Mouse (Mus musculus): ENCODE data around the gene Tnk1. TPM values are rescaled to one million over a fixed set of nuclear protein-coding genes. Genes with fewer than 3 reads are reported as not detected.

Tnk1 gene
- total RNA-seq (2018; cell fraction: chromatin; rRNA removed) = not detected
- total RNA-seq (2018; cell fraction: cytosol; rRNA removed) = not detected
- not detected for total RNA-seq (2018; cell fraction: nucleus; rRNA removed)
- polyA plus RNA-seq (2018) = not detected in 3 replicates

DNA sequence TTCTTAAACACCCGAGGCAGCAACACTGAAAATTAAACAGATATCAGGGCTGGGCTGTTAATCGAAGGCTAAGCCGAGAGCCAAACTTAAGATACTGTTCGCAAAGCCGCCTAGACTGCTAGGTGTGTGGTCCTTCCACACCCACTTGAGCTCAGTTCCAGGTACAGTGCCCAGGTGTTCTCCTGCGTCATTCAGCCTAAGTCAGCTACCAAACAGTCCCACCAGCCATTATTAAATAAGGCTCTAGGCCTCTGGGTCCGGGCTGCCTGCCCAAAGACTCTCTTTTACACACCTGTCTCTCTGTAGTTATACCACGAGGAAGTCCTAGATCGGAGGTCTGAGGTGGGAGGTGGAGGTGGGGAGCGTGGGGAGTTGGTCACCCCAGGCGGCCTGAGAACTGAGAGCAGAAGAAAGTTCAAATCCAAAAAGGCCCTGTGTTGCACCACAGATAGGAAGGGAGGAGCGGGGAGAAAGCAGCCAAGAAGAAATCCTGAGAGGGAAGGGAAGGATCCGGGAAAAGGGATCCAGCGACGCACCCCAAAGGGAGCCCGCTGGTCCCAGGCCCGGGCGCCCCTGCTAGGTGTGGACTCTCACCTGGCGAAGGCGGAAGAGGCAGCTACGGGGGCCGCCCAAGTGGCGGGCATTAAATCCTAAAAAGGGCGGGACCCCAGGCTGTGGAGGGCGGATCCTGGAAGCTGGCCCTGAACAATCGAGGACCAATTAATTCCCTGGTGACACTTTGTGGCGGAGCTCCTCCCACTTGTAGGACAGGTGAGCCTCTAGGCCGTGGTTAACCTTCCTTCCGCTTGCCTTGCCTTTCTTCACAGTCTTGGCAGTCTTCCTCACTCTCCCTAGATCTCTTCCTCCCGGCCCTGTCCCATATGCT is at the start of gene Tnk1:
Gene Tnk1 (minus strand): TSS at position 618 of the 886 bp plus-strand sequence.
- no peak within 1 kb of the TSS for H3K27ac ChIP-seq
- WGBS (ENCODE audit: missing documents) = 87% methylated on average over 29 of the region's 30 CpGs
- H3K36me3 ChIP-seq (ENCODE audit: inconsistent target) = no peaks in the 10 kb centered on the region
- no peaks in the 10 kb centered on the region for H3K79me2 ChIP-seq (ENCODE audit: inconsistent target)
- no peak within 1 kb of the TSS for H3K4me3 ChIP-seq (ENCODE audit: inconsistent target)

DNA sequence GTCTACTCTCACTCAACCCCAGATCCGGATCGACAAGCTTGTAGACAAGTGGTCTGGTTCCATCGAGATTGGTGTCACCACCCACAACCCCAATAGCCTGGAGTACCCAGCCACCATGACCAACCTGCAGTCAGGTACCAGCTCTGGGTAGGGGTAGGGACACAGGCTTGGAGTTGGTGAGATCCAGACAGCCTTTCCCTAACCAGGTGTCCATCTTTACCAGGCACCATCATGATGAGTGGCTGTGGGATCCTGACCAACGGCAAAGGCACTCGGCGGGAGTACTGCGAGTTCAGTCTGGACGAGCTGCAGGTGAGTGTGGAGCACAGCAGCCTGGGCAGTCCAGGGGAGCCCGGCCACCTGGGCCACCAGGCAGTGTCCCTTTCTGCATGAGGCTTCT is 45.8 kb upstream of the Tnk1 start:
- 92% methylated on average over 9 of the region's 9 CpGs for WGBS (ENCODE audit: missing documents)
- Histone ChIP-seq H3K36me3 (ENCODE audit: inconsistent target) (peaks cover 57% of the 10 kb centered on the region), H3K27ac (no peak overlapping the region), H3K79me2 (ENCODE audit: inconsistent target) (no peaks in the 10 kb centered on the region; the same call in 1 of the 2 replicates), H3K4me3 (ENCODE audit: inconsistent target) (no peak overlapping the region)

DNA sequence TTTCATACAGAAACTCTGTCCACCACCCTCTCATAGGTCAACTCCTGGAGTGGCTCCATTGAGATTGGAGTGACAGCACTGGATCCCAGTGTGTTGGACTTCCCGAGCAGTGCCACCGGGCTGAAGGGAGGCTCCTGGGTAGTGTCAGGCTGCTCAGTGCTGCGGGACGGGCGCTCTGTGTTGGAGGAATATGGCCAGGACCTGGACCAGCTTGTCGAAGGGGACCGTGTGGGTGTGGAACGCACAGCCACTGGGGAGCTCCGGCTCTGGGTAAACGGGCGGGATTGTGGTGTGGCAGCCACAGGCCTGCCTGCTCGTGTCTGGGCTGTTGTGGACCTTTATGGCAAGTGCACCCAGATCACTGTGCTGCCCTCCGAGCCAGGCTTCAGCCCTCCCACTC is 44.4 kb upstream of the Tnk1 start:
- 98% methylated on average over 9 of the region's 13 CpGs for WGBS (ENCODE audit: missing documents)
- Histone ChIP-seq H3K4me3 (ENCODE audit: inconsistent target) (peak overlapping the region; percentile 57; the same call in 1 of the 2 replicates), H3K36me3 (ENCODE audit: inconsistent target) (peaks cover 44% of the 10 kb centered on the region), H3K79me2 (ENCODE audit: inconsistent target) (no peaks in the 10 kb centered on the region; the same call in 1 of the 2 replicates), H3K27ac (no peak overlapping the region)

DNA sequence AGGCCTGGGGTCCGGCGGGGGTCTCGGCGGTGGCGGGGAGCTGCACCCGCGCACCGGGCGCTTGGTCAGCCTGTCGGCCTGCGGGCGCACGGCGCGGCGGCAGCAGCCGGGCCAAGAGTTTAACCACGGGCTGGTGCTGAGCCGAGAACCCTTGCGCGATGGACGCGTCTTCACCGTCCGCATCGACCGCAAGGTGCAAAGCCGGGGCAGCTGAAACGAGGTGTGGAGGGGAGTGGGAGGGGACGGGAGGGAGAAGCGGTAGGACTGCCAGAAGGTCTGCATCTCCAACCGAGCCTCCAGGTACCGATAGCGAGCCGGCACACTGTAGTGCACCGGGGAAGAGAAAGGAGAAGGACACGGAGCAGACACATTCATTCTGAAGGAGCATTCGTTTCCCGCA is 43.5 kb upstream of the Tnk1 start:
- Histone ChIP-seq H3K36me3 (ENCODE audit: inconsistent target) (peaks cover 34% of the 10 kb centered on the region), H3K79me2 (ENCODE audit: inconsistent target) (no peaks in the 10 kb centered on the region; the same call in 1 of the 2 replicates), H3K4me3 (ENCODE audit: inconsistent target) (peak overlapping the region; percentile 57), H3K27ac (no peak overlapping the region)
- 2% methylated on average over 38 of the region's 39 CpGs for WGBS (ENCODE audit: missing documents)

DNA sequence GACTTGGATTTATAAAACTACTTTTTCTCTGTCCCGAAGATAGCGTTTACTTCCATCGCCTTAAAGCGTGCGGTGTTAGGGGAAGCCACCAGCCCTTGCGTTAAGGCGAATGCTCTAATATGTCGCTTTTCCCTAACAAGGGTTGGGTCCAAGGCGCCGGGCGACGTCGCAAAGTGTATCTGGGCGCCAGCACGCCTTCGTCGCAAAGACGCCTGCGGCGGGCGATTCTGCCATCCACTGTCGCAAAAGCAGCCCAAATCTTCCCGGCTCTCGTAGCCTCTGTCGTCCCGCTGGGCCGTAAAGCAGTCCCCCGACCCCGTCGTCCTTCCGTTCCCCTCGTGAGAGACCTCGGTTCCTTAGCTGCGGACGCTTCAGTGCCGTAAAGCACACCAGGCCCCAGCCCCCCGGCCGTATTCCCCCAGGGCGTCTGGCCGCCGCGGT is 42.9 kb upstream of the Tnk1 start:
- peak overlapping the region; percentile 69 for H3K4me3 ChIP-seq (ENCODE audit: inconsistent target)
- H3K36me3 ChIP-seq (ENCODE audit: inconsistent target) = peaks cover 28% of the 10 kb centered on the region
- H3K27ac ChIP-seq = peak overlapping the region; percentile 87
- H3K79me2 ChIP-seq (ENCODE audit: inconsistent target) = no peaks in the 10 kb centered on the region; the same call in 1 of the 2 replicates
- WGBS (ENCODE audit: missing documents) = 1% methylated on average over 35 of the region's 42 CpGs

DNA sequence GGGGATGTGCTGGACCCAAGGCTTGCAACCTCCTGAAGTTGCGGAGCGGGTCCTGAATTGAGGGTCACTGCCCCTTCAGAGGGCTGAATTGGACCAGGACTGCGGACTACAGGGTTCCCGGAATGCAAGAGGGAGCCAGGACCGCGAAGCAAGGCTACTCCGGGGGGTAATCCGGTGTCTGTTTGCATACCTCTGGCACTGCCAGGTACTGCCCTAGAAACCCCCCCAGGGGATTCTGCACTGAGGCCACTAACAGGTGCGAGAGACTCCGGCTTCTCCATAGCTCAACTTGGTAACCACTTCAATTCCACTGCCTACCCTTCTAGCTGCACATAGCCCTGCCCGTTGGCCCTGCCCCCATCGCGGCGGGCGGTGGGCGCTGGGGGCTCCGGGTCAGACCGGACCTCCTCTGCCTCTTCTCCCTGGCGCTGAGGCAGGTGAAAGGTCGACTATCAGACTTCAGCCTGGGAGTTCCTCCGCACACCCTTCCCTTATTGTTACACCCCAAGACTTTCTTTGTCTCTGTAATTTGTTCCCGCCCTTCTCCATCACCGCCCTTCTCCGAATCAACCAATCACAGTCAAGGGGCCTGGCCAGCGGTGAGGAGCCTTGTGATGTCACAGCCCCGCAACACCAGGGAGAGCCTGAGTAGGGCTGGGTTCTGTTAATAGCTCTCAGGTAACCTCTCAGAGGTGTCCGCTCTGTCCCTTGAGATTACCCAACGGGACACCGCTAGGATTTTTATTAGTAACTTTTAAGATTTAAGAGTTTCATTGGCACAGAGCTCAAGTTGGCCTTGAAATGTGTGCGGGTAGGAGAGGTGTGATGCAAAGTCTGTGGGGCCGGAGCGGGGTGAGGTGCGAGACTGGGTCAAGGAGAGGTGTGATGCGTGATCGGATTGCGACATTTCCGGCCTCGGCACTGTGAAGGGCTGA is 42.2 kb upstream of the Tnk1 start, which contains the start of the genes 2810408A11Rik and Neurl4:
Gene 2810408A11Rik (minus strand): TSS at position 517 of the 935 bp plus-strand sequence.
Gene Neurl4 (plus strand): TSS at position 602 of the 935 bp plus-strand sequence.
- peaks cover 22% of the 10 kb centered on the region for H3K36me3 ChIP-seq (ENCODE audit: inconsistent target)
- peak within 1 kb of the TSS; percentile 87 for H3K27ac ChIP-seq
- H3K4me3 ChIP-seq (ENCODE audit: inconsistent target) = peak within 1 kb of the TSS; percentile 69
- no peaks in the 10 kb centered on the region; the same call in 1 of the 2 replicates for H3K79me2 ChIP-seq (ENCODE audit: inconsistent target)
- WGBS (ENCODE audit: missing documents) = under 1% methylated on average over 38 of the region's 38 CpGs

DNA sequence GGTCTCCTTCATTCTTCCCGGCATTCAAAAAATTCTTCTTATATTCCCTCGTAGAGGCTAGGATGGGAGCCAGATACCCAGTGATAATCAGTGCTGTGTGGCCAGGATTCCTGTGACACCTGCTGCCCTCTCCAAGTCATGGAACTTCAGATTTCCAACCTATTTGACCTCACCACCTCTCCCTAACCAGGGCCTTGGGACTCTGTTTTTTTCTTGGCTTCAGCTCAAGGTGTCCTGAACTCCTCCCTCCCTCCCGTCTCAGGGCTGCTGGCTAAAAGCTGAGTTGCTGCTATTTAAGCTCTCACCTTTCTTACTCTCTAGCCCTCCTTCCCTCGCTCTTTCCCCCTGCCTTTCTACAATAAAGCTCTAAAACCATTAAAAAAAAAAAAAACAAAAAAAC is 41.3 kb upstream of the Tnk1 start:
- Histone ChIP-seq H3K79me2 (ENCODE audit: inconsistent target) (no peaks in the 10 kb centered on the region; the same call in 1 of the 2 replicates), H3K36me3 (ENCODE audit: inconsistent target) (peaks cover 14% of the 10 kb centered on the region), H3K27ac (no peak overlapping the region), H3K4me3 (ENCODE audit: inconsistent target) (no peak overlapping the region)
- 46% methylated on average over 2 of the region's 4 CpGs for WGBS (ENCODE audit: missing documents)

DNA sequence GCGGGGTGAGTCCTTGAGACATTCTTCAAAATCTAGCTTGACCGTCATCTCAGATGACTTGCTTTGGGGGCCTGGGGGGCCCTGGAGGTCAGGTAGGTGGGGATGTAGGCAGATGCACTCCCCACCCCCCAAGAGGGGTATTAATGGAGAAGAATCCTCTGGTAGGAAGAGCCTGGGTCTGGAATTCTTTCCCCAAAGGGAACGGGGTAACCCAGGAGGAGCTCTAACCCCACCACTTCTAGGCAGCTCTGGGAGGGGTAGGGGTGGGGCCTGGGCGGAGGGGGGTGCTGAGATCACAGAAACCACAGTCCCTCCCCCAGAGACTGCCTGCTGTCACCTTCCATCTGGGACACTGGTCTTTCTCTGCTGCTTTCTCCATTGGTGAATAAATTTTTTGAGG is 36.8 kb upstream of the Tnk1 start, which contains the start of gene Acap1:
Gene Acap1 (minus strand): TSS at position 249 of the 400 bp plus-strand sequence.
- 17% methylated on average over 4 of the region's 4 CpGs for WGBS (ENCODE audit: missing documents)
- no peaks in the 10 kb centered on the region for H3K36me3 ChIP-seq (ENCODE audit: inconsistent target)
- no peaks in the 10 kb centered on the region for H3K79me2 ChIP-seq (ENCODE audit: inconsistent target)
- no peak within 1 kb of the TSS for H3K4me3 ChIP-seq (ENCODE audit: inconsistent target)
- H3K27ac ChIP-seq = no peak within 1 kb of the TSS

DNA sequence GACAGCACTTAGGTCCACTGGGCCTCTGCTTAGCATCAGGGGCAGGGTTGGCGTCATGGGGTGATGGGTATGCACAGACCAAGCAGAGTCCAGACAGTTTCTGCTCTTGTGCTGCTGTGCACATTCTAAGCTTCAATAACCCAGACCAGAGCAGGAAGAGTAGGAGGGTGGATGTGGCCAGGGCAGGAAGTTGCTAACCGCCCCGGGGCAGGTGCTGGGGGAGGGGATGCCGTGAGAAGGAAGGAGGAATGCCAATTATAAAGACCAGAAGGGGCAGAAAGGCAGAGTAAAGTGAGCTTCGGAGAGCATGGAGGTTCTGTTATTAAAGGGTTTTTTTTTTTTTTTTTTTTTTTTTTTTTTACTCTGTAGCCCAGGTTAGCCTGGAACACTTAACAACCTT is 36.1 kb upstream of the Tnk1 start:
- 16% methylated on average over 5 of the region's 5 CpGs for WGBS (ENCODE audit: missing documents)
- no peaks in the 10 kb centered on the region for H3K79me2 ChIP-seq (ENCODE audit: inconsistent target)
- no peak overlapping the region for H3K4me3 ChIP-seq (ENCODE audit: inconsistent target)
- no peak overlapping the region for H3K27ac ChIP-seq
- no peaks in the 10 kb centered on the region for H3K36me3 ChIP-seq (ENCODE audit: inconsistent target)

DNA sequence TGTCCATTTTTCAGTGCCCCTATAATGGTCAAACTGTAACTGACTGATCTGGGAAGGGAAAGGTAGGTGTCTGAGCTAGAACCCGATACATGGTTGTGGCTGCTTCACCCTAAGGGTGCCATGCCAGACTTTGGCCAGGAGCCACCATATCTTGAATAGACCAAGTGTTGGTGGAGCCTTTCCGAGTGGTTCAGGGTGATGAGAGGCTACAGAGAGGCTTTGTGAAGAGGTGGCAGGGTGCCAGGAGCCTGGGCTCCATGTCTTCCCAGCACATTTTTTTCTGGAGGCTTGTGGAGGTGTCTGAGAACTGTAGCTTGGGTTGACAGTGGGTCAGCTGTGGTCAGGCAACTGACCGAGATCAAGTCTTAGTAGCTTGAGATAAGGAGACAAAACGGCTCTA is 33.0 kb upstream of the Tnk1 start:
- Histone ChIP-seq H3K79me2 (ENCODE audit: inconsistent target) (no peaks in the 10 kb centered on the region), H3K36me3 (ENCODE audit: inconsistent target) (no peaks in the 10 kb centered on the region), H3K27ac (no peak overlapping the region), H3K4me3 (ENCODE audit: inconsistent target) (no peak overlapping the region)
- 92% methylated on average over 4 of the region's 4 CpGs for WGBS (ENCODE audit: missing documents)

DNA sequence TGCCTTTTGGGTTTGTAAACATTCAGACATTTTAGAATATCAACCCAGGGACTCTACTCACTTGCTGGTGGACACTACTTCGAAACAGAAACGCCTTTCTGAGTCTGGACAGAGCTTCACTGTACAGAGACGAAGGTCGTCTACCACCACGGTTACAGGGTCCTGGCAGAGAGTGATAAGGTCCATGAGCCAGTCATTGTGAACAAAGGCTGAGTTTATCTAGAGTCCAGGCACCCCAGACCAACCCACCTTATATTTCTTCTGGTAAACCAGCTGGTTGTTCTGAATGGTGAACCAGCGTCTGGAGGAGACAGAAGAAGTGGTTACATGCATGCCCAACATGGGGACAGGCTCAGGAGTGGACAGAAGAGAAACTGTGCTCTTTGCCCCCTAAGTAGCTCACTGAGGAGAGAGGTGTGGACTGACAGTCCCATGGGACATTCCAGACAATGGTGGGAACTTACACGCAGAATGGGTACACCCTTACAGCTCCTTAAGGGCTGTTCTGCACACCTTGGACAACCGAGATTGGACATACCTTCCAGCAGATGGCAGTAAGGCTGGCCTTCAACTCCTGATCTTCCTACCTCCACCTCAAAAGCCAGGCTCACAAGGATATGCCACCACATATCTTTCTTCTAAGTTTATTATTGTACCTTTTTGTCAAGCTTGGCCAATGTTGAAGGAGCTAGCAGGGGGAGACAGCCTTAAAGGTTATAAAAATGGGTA is 28.5 kb upstream of the Tnk1 start:
- H3K36me3 ChIP-seq (ENCODE audit: inconsistent target) = no peaks in the 10 kb centered on the region
- H3K79me2 ChIP-seq (ENCODE audit: inconsistent target) = no peaks in the 10 kb centered on the region
- H3K4me3 ChIP-seq (ENCODE audit: inconsistent target) = no peak overlapping the region
- no peak overlapping the region for H3K27ac ChIP-seq
- 91% methylated on average over 8 of the region's 8 CpGs for WGBS (ENCODE audit: missing documents)

DNA sequence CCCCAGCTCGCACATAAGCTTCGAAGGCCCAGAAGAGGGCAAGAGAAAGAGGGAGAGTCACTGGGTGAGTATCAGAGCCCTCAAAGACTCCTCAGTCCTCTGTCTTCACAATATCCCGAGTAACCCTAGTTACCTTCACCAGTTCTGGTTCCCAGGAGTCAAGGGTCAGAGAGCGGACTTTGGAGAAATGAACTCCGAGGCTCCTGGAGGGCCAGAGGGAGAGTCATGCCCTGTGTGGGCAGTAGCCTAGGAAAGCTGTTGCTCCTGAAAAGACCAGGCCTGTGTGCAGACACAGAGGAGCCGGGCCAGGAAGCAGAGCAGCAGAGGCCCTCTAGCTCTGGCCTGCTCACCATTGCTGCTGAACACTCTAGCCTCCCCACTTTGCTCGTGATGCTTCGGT is 26.1 kb upstream of the Tnk1 start:
- Histone ChIP-seq H3K79me2 (ENCODE audit: inconsistent target) (peaks cover 9% of the 10 kb centered on the region), H3K36me3 (ENCODE audit: inconsistent target) (no peaks in the 10 kb centered on the region), H3K4me3 (ENCODE audit: inconsistent target) (no peak overlapping the region), H3K27ac (no peak overlapping the region)
- WGBS (ENCODE audit: missing documents) = 91% methylated on average over 8 of the region's 8 CpGs

DNA sequence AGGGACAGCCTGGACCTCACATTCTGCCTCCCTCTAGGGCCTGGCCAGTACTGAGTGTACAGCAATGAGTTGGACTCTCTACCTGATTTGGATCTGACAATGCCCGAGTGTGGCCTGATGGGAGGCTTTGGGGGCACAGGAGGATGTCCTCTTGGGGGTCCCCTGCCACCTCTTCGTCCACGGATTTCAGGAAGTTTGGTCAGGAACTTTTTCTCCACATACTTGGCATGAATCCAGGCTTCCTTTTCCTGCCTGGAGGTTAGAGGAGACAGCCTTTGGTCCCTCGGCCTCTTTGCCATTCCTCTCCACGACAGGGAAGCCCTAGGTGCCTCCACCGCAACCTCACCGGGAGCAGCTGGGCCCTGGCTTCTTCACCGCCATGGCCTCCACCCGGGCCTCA is 25.7 kb upstream of the Tnk1 start:
- H3K4me3 ChIP-seq (ENCODE audit: inconsistent target) = no peak overlapping the region
- H3K79me2 ChIP-seq (ENCODE audit: inconsistent target) = peaks cover 13% of the 10 kb centered on the region
- WGBS (ENCODE audit: missing documents) = 67% methylated on average over 8 of the region's 9 CpGs
- H3K27ac ChIP-seq = no peak overlapping the region
- no peaks in the 10 kb centered on the region for H3K36me3 ChIP-seq (ENCODE audit: inconsistent target)
